Mouse (Mus musculus): ENCODE data around the gene BC037034. TPM values are rescaled to one million over a fixed set of nuclear protein-coding genes. Genes with fewer than 3 reads are reported as not detected.

BC037034 gene
- total and polyA plus RNA-seq, 3 experiments: 24.6 to 139 (median 41.8) TPM

GRCm38 (mm10) chr5:138283540-138283939, 19.7 kb upstream of the BC037034 start:
- TF ChIP-seq POLR2AphosphoS5 (IDR thresholded peaks at IDR 0.05; ENCODE audit: insufficient replicate concordance, low read depth, low read length): no peak
- no peak for TF ChIP-seq GATA1 (IDR thresholded peaks at IDR 0.05; ENCODE audit: borderline replicate concordance, low read length)
- no peak for TF ChIP-seq GATA2 (IDR thresholded peaks at IDR 0.05; ENCODE audit: borderline replicate concordance, low read depth, low read length)
- no peak for TF ChIP-seq TAL1 (conservative IDR thresholded peaks at IDR 0.05; ENCODE audit: low read depth, low read length)
- TF ChIP-seq CTCF (IDR thresholded peaks at IDR 0.05; ENCODE audit: low read depth, low read length): no peak
- no peak for DNase-seq (ENCODE audit: low spot score)
- Histone ChIP-seq H3K36me3 (replicated peaks) (no peaks in the 10 kb centered on the region), H3K4me3 (ENCODE audit: low read depth, low read length) (no peak overlapping the region), H3K27me3 (ENCODE audit: insufficient read depth, low read length) (peaks cover 19% of the 10 kb centered on the region), H3K9me3 (replicated peaks) (peaks cover 11% of the 10 kb centered on the region), H3K4me1 (ENCODE audit: insufficient read depth, low read depth, low read length) (no peaks in the 10 kb centered on the region)
- ATAC-seq (ENCODE audit: extremely low read depth, insufficient number of reproducible peaks, low FRiP score, poor library complexity, severe bottlenecking): no peak

GRCm38 (mm10) chr5:138281798-138282197, 18.0 kb upstream of the BC037034 start:
- no peak for TF ChIP-seq GATA1 (IDR thresholded peaks at IDR 0.05; ENCODE audit: borderline replicate concordance, low read length)
- TF ChIP-seq TAL1 (conservative IDR thresholded peaks at IDR 0.05; ENCODE audit: low read depth, low read length): no peak
- TF ChIP-seq POLR2AphosphoS5 (IDR thresholded peaks at IDR 0.05; ENCODE audit: insufficient replicate concordance, low read depth, low read length): no peak
- TF ChIP-seq CTCF (IDR thresholded peaks at IDR 0.05; ENCODE audit: low read depth, low read length): no peak
- TF ChIP-seq GATA2 (IDR thresholded peaks at IDR 0.05; ENCODE audit: borderline replicate concordance, low read depth, low read length): no peak
- no peaks in the 10 kb centered on the region for H3K4me1 ChIP-seq (ENCODE audit: insufficient read depth, low read depth, low read length)
- no peak overlapping the region for H3K4me3 ChIP-seq (ENCODE audit: low read depth, low read length)

GRCm38 (mm10) chr5:138280829-138281228, 17.0 kb upstream of the BC037034 start:
- peaks cover 44% of the 10 kb centered on the region for H3K27me3 ChIP-seq (ENCODE audit: insufficient read depth, low read length)
- H3K4me3 ChIP-seq (ENCODE audit: low read depth, low read length): no peak overlapping the region
- H3K9me3 ChIP-seq (replicated peaks): peaks cover 11% of the 10 kb centered on the region
- ATAC-seq (ENCODE audit: extremely low read depth, insufficient number of reproducible peaks, low FRiP score, poor library complexity, severe bottlenecking): no peak
- no peaks in the 10 kb centered on the region for H3K4me1 ChIP-seq (ENCODE audit: insufficient read depth, low read depth, low read length)
- no peak for DNase-seq (ENCODE audit: low spot score)
- TF ChIP-seq POLR2AphosphoS5 (IDR thresholded peaks at IDR 0.05; ENCODE audit: insufficient replicate concordance, low read depth, low read length) (no peak), TAL1 (conservative IDR thresholded peaks at IDR 0.05; ENCODE audit: low read depth, low read length) (no peak), GATA2 (IDR thresholded peaks at IDR 0.05; ENCODE audit: borderline replicate concordance, low read depth, low read length) (no peak), GATA1 (IDR thresholded peaks at IDR 0.05; ENCODE audit: borderline replicate concordance, low read length) (no peak), CTCF (IDR thresholded peaks at IDR 0.05; ENCODE audit: low read depth, low read length) (no peak)
- H3K36me3 ChIP-seq (replicated peaks): no peaks in the 10 kb centered on the region

More at GRCm38 (mm10) chr5:138281798-138282197, 18.0 kb upstream of the BC037034 start:
- DNase-seq (ENCODE audit: low spot score) (no peak), ATAC-seq (ENCODE audit: extremely low read depth, insufficient number of reproducible peaks, low FRiP score, poor library complexity, severe bottlenecking) (no peak)
- Histone ChIP-seq H3K27me3 (ENCODE audit: insufficient read depth, low read length) (peaks cover 34% of the 10 kb centered on the region), H3K9me3 (replicated peaks) (peaks cover 11% of the 10 kb centered on the region), H3K36me3 (replicated peaks) (no peaks in the 10 kb centered on the region)

- Histone ChIP-seq H3K9me3 (replicated peaks) (peaks cover 11% of the 10 kb centered on the region), H3K36me3 (replicated peaks) (no peaks in the 10 kb centered on the region), H3K4me1 (ENCODE audit: insufficient read depth, low read depth, low read length) (no peaks in the 10 kb centered on the region), H3K27me3 (ENCODE audit: insufficient read depth, low read length) (peaks cover 48% of the 10 kb centered on the region), H3K4me3 (ENCODE audit: low read depth, low read length) (no peak overlapping the region; the same call in 1 of the 2 replicates)
- no peak for DNase-seq (ENCODE audit: low spot score)
- no peak for ATAC-seq (ENCODE audit: extremely low read depth, insufficient number of reproducible peaks, low FRiP score, poor library complexity, severe bottlenecking)
- TF ChIP-seq GATA1 (IDR thresholded peaks at IDR 0.05; ENCODE audit: borderline replicate concordance, low read length) (no peak), CTCF (IDR thresholded peaks at IDR 0.05; ENCODE audit: low read depth, low read length) (no peak), GATA2 (IDR thresholded peaks at IDR 0.05; ENCODE audit: borderline replicate concordance, low read depth, low read length) (no peak), TAL1 (conservative IDR thresholded peaks at IDR 0.05; ENCODE audit: low read depth, low read length) (no peak), POLR2AphosphoS5 (IDR thresholded peaks at IDR 0.05; ENCODE audit: insufficient replicate concordance, low read depth, low read length) (no peak)
Measured at GRCm38 (mm10) chr5:138280425-138280768, 16.6 kb upstream of the BC037034 start.

GRCm38 (mm10) chr5:138279585-138280424, 16.0 kb upstream of the BC037034 start, which contains the start of the genes Gm43720, Gpc2 and Stag3:
Gene Gm43720 (minus strand): TSS chr5:138279958.
Gene Gpc2 (minus strand): TSS chr5:138280005.
Gene Stag3 (plus strand): TSS chr5:138280240.
- TF ChIP-seq TAL1 (conservative IDR thresholded peaks at IDR 0.05; ENCODE audit: low read depth, low read length) (no peak), GATA1 (IDR thresholded peaks at IDR 0.05; ENCODE audit: borderline replicate concordance, low read length) (no peak), POLR2AphosphoS5 (IDR thresholded peaks at IDR 0.05; ENCODE audit: insufficient replicate concordance, low read depth, low read length) (no peak), CTCF (IDR thresholded peaks at IDR 0.05; ENCODE audit: low read depth, low read length) (no peak), GATA2 (IDR thresholded peaks at IDR 0.05; ENCODE audit: borderline replicate concordance, low read depth, low read length) (no peak)
- H3K9me3 ChIP-seq (replicated peaks): peaks cover 11% of the 10 kb centered on the region
- DNase-seq (ENCODE audit: low spot score) (no peak), ATAC-seq (ENCODE audit: extremely low read depth, insufficient number of reproducible peaks, low FRiP score, poor library complexity, severe bottlenecking) (no peak)
- no peaks in the 10 kb centered on the region; the same call in 1 of the 2 replicates for H3K4me1 ChIP-seq (ENCODE audit: insufficient read depth, low read depth, low read length)
- no peak within 1 kb of the TSS; the same call in 1 of the 2 replicates for H3K4me3 ChIP-seq (ENCODE audit: low read depth, low read length)
- H3K27me3 ChIP-seq (ENCODE audit: insufficient read depth, low read length): peaks cover 53% of the 10 kb centered on the region
- H3K36me3 ChIP-seq (replicated peaks): no peaks in the 10 kb centered on the region

DNA sequence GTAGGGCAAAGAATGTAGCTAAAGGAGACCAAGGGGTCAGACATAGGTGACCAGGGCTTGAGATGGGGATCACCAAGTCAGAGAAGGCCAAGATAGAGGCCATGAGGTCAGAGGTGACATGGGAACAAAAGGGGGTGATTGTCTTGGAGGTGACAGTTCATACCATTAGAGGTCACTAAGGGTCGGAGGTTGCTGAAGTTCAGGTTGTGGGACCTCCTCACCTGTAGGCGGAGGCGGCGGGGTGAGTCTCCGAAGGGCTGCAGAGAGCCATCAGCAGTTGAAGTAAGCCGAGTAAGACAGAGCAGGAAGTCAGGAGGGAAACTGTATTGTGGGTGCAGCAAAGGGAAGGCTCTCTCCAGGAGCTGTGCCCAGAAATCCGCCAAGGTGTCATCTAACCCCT, 14.2 kb upstream of the BC037034 start:
- Histone ChIP-seq H3K27me3 (ENCODE audit: insufficient read depth, low read length) (peaks cover 65% of the 10 kb centered on the region), H3K4me3 (ENCODE audit: low read depth, low read length) (no peak overlapping the region), H3K36me3 (replicated peaks) (no peaks in the 10 kb centered on the region), H3K9me3 (replicated peaks) (peaks cover 11% of the 10 kb centered on the region), H3K4me1 (ENCODE audit: insufficient read depth, low read depth, low read length) (peaks cover 3% of the 10 kb centered on the region)
- TF ChIP-seq POLR2AphosphoS5 (IDR thresholded peaks at IDR 0.05; ENCODE audit: insufficient replicate concordance, low read depth, low read length) (no peak), TAL1 (conservative IDR thresholded peaks at IDR 0.05; ENCODE audit: low read depth, low read length) (no peak), GATA2 (IDR thresholded peaks at IDR 0.05; ENCODE audit: borderline replicate concordance, low read depth, low read length) (no peak), CTCF (IDR thresholded peaks at IDR 0.05; ENCODE audit: low read depth, low read length) (no peak), GATA1 (IDR thresholded peaks at IDR 0.05; ENCODE audit: borderline replicate concordance, low read length) (no peak)
- DNase-seq (ENCODE audit: low spot score) (no peak), ATAC-seq (ENCODE audit: extremely low read depth, insufficient number of reproducible peaks, low FRiP score, poor library complexity, severe bottlenecking) (no peak)
